Mouse (Mus musculus) ES-Bruce4 (cell line): ENCODE results near the gene Tas2r135. TPM values are rescaled to one million over a fixed set of nuclear protein-coding genes. Genes with fewer than 3 reads are reported as not detected.

Experiments
- H3K27ac ChIP-seq: 2 replicates; pipeline ENCODE4 v1.5.1; 2012; ENCODE audit warnings: low read length, inconsistent platforms; ENCODE audit not compliant: insufficient read depth
- H3K27me3 ChIP-seq: 2 replicates; pipeline ENCODE4 v1.6.1; 2012; ENCODE audit warnings: mild to moderate bottlenecking, low read length, inconsistent platforms; ENCODE audit not compliant: control insufficient read depth, poor library complexity, insufficient read depth, severe bottlenecking
- H3K36me3 ChIP-seq: 2 replicates; pipeline ENCODE4 v1.6.1; 2012; ENCODE audit warnings: inconsistent platforms, mild to moderate bottlenecking, low read length, moderate library complexity; ENCODE audit not compliant: control insufficient read depth, poor library complexity, insufficient read depth, severe bottlenecking
- H3K4me1 ChIP-seq: one replicate; pipeline ENCODE4 v1.8.1; 2011; ENCODE audit warnings: low read length; ENCODE audit not compliant: control insufficient read depth, insufficient read depth
- H3K4me3 ChIP-seq: 2 replicates; pipeline ENCODE4 v1.5.1; 2011; ENCODE audit warnings: low read depth, mild to moderate bottlenecking, low read length
- H3K9ac ChIP-seq: 2 replicates; pipeline ENCODE4 v1.6.1; 2012; ENCODE audit warnings: low read depth, mild to moderate bottlenecking, inconsistent platforms; ENCODE audit not compliant: poor library complexity, severe bottlenecking
- H3K9me3 ChIP-seq: replicated peaks from 2 replicates; pipeline ENCODE4 v1.6.1; 2012; ENCODE audit warnings: mild to moderate bottlenecking, low read length, inconsistent platforms; ENCODE audit not compliant: control insufficient read depth, poor library complexity, insufficient read depth, severe bottlenecking
- CTCF ChIP-seq: IDR thresholded peaks from one replicate; pipeline ENCODE4 v1.8.1; 2011; ENCODE audit warnings: low read depth, low read length
- EP300 ChIP-seq: IDR thresholded peaks from 2 replicates; pipeline ENCODE4 v1.6.1; 2011; ENCODE audit warnings: low read depth, low read length; ENCODE audit not compliant: insufficient read depth
- POLR2A ChIP-seq: IDR thresholded peaks from one replicate; pipeline ENCODE4 v1.8.1; 2011; ENCODE audit warnings: low read length; ENCODE audit not compliant: insufficient read depth
- polyA plus RNA-seq: library from polyadenylated mRNA; stranded (reverse); fragments of >200 nt; gene quantifications from 2 replicates; pipeline ENCODE4 v1.2.4, GENCODE M21; 2011; ENCODE audit warnings: low read depth; ENCODE audit not compliant: missing spikeins, insufficient read depth, insufficient read length

Gene Tas2r135
- polyA plus RNA-seq, 1 experiment, result not detected

GRCm38 (mm10) chr6:42383360-42383759, 21.9 kb upstream of the Tas2r135 start:
- TF ChIP-seq EP300 (no peak), CTCF (no peak), POLR2A (no peak)
- H3K36me3 ChIP-seq, result no peaks in the 10 kb centered on the region
- no peak overlapping the region for H3K27ac ChIP-seq
- no peaks in the 10 kb centered on the region; the same call in none of the 2 replicates for H3K27me3 ChIP-seq
- no peaks in the 10 kb centered on the region for H3K9me3 ChIP-seq
- no peak overlapping the region for H3K4me3 ChIP-seq
- H3K9ac ChIP-seq, result no peak overlapping the region
- no peaks in the 10 kb centered on the region for H3K4me1 ChIP-seq

- Histone ChIP-seq H3K27ac (no peak overlapping the region), H3K4me1 (no peaks in the 10 kb centered on the region), H3K36me3 (no peaks in the 10 kb centered on the region), H3K4me3 (no peak overlapping the region), H3K9ac (no peak overlapping the region), H3K27me3 (no peaks in the 10 kb centered on the region; the same call in 1 of the 2 replicates), H3K9me3 (no peaks in the 10 kb centered on the region)
- TF ChIP-seq EP300 (no peak), POLR2A (no peak), CTCF (no peak)
These were observed 19.6 kb upstream of the Tas2r135 start for GRCm38 (mm10) chr6:42385635-42386034.

GRCm38 (mm10) chr6:42391796-42392330, 13.4 kb upstream of the Tas2r135 start:
- no peaks in the 10 kb centered on the region for H3K27me3 ChIP-seq
- H3K27ac ChIP-seq, result no peak overlapping the region
- H3K36me3 ChIP-seq, result no peaks in the 10 kb centered on the region
- H3K4me3 ChIP-seq, result no peak overlapping the region
- H3K9ac ChIP-seq, result no peak overlapping the region
- no peaks in the 10 kb centered on the region for H3K4me1 ChIP-seq
- no peak for TF ChIP-seq EP300
- TF ChIP-seq CTCF, result no peak
- no peak for TF ChIP-seq POLR2A
- H3K9me3 ChIP-seq, result no peaks in the 10 kb centered on the region

GRCm38 (mm10) chr6:42395960-42396809, 9.0 kb upstream of the Tas2r135 start:
- H3K27ac ChIP-seq, result no peak overlapping the region
- no peaks in the 10 kb centered on the region; the same call in 1 of the 2 replicates for H3K27me3 ChIP-seq
- H3K4me3 ChIP-seq, result no peak overlapping the region
- H3K4me1 ChIP-seq, result no peaks in the 10 kb centered on the region
- no peak overlapping the region for H3K9ac ChIP-seq
- H3K9me3 ChIP-seq, result no peaks in the 10 kb centered on the region
- no peaks in the 10 kb centered on the region for H3K36me3 ChIP-seq
- no peak for TF ChIP-seq EP300
- TF ChIP-seq POLR2A, result no peak
- TF ChIP-seq CTCF, result no peak

- no peak overlapping the region for H3K9ac ChIP-seq
- no peak overlapping the region for H3K27ac ChIP-seq
- no peak for TF ChIP-seq POLR2A
- no peak overlapping the region for H3K4me3 ChIP-seq
- no peaks in the 10 kb centered on the region for H3K36me3 ChIP-seq
- no peaks in the 10 kb centered on the region for H3K9me3 ChIP-seq
- H3K4me1 ChIP-seq, result no peaks in the 10 kb centered on the region
- no peaks in the 10 kb centered on the region; the same call in 1 of the 2 replicates for H3K27me3 ChIP-seq
These were observed 8.1 kb upstream of the Tas2r135 start for GRCm38 (mm10) chr6:42397041-42397657.

- Histone ChIP-seq H3K27ac (no peak overlapping the region), H3K9ac (no peak overlapping the region), H3K4me3 (no peak overlapping the region), H3K27me3 (no peaks in the 10 kb centered on the region; the same call in 1 of the 2 replicates), H3K36me3 (no peaks in the 10 kb centered on the region), H3K4me1 (no peaks in the 10 kb centered on the region), H3K9me3 (no peaks in the 10 kb centered on the region)
- TF ChIP-seq POLR2A, result no peak
- TF ChIP-seq CTCF, result no peak
- no peak for TF ChIP-seq EP300
These were observed 6.9 kb upstream of the Tas2r135 start for GRCm38 (mm10) chr6:42398285-42398684.
